Mouse (Mus musculus): ENCODE data around the gene Tnik.

GRCm38 (mm10) chr3:28544345-28544869 lies 281.4 kb downstream of the Tnik start:
- TF ChIP-seq GATA1 (IDR thresholded peaks at IDR 0.05; ENCODE audit: low read length) (no peak), TAL1 (IDR thresholded peaks at IDR 0.05; ENCODE audit: low read length) (no peak)

Measured in erythroblast, embryonic 14.5 days (primary cell).